Mouse (Mus musculus) embryonic facial prominence, embryonic 13.5 days (tissue): ENCODE measurements at regions not wholly inside any gene's neighbourhood (a gene's known extent, or its start where the extent isn't known, plus 50 kb on each side); places are given as distances from the start of the nearest gene placed in this dataset.

ENCODE experiments used
- ATAC-seq: fragments of 200-750 bp; cut with Nextera tagmentation; 2 replicates; pipeline ENCODE4 v1.8.0; 2017; ENCODE audit warnings: low read depth; ENCODE audit not compliant: insufficient number of reproducible peaks, insufficient read depth, low FRiP score, low TSS enrichment
- H3K27ac ChIP-seq: fragments of 300-500 bp; sonication (generic); 2 replicates; pipeline ENCODE4 v1.5.1; 2015; ENCODE audit warnings: moderate library complexity, mild to moderate bottlenecking, inconsistent platforms
- H3K27me3 ChIP-seq: fragments of 300-500 bp; sonication (generic); 2 replicates; pipeline ENCODE4 v1.6.1; 2015; ENCODE audit warnings: mild to moderate bottlenecking, inconsistent platforms
- H3K36me3 ChIP-seq: fragments of 300-500 bp; sonication (generic); 2 replicates; pipeline ENCODE4 v1.6.1; 2015; ENCODE audit warnings: mild to moderate bottlenecking, inconsistent platforms
- H3K4me1 ChIP-seq: fragments of 300-500 bp; sonication (generic); 2 replicates; pipeline ENCODE4 v1.6.1; 2015; ENCODE audit warnings: inconsistent platforms
- H3K4me2 ChIP-seq: fragments of 300-500 bp; sonication (generic); 2 replicates; pipeline ENCODE4 v1.6.1; 2015; ENCODE audit warnings: moderate library complexity, mild to moderate bottlenecking, inconsistent platforms
- H3K4me3 ChIP-seq: fragments of 300-500 bp; sonication (generic); 2 replicates; pipeline ENCODE4 v1.5.1; 2015; ENCODE audit warnings: mild to moderate bottlenecking, inconsistent platforms
- H3K9ac ChIP-seq: fragments of 300-500 bp; sonication (generic); 2 replicates; pipeline ENCODE4 v1.6.1; 2015; ENCODE audit warnings: mild to moderate bottlenecking, inconsistent platforms
- H3K9me3 ChIP-seq: fragments of 300-500 bp; sonication (generic); 2 replicates; pipeline ENCODE4 v1.6.1; 2016; ENCODE audit warnings: inconsistent platforms
- WGBS: fragments of 180-500 bp; shearing (Covaris S2); methylation state at CpG from one replicate; pipeline ENCODE4 v1.1.7; 2015; ENCODE audit warnings: mixed read lengths; 5-methylcytosine and 5-hydroxymethylcytosine counted together

DNA sequence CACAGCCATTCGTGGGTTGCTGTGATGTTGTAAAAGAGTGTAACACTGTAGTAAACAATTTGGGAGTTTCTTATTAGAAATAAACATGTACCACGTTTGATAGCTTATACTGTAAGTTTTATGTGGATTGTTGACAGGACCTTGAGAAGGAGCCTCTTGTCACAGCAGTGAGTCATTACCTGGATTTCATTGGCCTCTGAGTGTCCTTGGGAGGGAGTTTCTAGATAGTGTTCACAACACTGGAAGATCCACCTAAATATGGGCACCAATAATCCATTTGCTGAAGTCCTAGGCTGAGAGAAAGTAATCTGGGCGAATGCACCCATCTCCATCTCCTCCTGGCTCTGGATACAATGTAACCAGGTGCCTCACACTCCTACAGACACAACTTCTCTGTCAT lies 281.7 kb upstream of the Gadl1 start:
- Histone ChIP-seq H3K4me3 (no peak overlapping the region), H3K27ac (no peak overlapping the region), H3K4me1 (peaks cover 18% of the 10 kb centered on the region), H3K36me3 (no peaks in the 10 kb centered on the region), H3K4me2 (no peak overlapping the region), H3K9me3 (no peaks in the 10 kb centered on the region), H3K9ac (no peak overlapping the region), H3K27me3 (no peaks in the 10 kb centered on the region)
- ATAC-seq: no peak
- WGBS: 76% methylated on average over 3 of the region's 3 CpGs

DNA sequence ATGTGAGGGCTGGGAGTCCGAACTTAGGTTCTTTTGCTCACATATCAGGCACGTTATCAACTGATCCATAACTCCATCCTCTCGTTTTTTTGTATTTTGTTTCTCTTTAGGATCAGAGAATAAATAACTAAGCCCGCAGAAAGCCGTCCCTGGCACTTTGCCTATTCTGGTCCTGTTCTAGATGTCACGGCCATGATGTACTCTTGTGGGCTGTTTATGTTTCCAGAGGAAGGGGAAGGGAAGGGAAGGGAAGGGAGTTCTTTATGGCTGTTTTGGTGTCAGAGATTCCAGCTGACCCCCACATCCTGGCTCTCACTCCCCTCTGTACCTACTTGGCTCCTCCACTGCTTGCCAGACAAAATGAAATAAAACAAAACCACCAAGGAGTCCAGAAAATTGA lies 272.1 kb upstream of the Gadl1 start:
- no peaks in the 10 kb centered on the region for H3K27me3 ChIP-seq
- H3K4me1 ChIP-seq: peaks cover 9% of the 10 kb centered on the region
- H3K9ac ChIP-seq: no peak overlapping the region
- H3K9me3 ChIP-seq: no peaks in the 10 kb centered on the region
- no peak for ATAC-seq
- no peak overlapping the region for H3K27ac ChIP-seq
- H3K4me3 ChIP-seq: no peak overlapping the region
- WGBS: 74% methylated on average over 6 of the region's 6 CpGs
- no peak overlapping the region for H3K4me2 ChIP-seq
- H3K36me3 ChIP-seq: no peaks in the 10 kb centered on the region

GRCm38 (mm10) chr9:115640781-115641180 lies 268.5 kb upstream of the Gadl1 start:
- Histone ChIP-seq H3K27me3 (no peaks in the 10 kb centered on the region), H3K4me3 (no peak overlapping the region), H3K4me1 (0 out of 2 replicates have a peak, but pooled peaks cover 1% of the 10 kb centered on the region), H3K27ac (no peak overlapping the region), H3K9ac (no peak overlapping the region), H3K36me3 (no peaks in the 10 kb centered on the region), H3K4me2 (no peak overlapping the region), H3K9me3 (no peaks in the 10 kb centered on the region)
- no peak for ATAC-seq
- WGBS: 88% methylated on average over 2 of the region's 2 CpGs

DNA sequence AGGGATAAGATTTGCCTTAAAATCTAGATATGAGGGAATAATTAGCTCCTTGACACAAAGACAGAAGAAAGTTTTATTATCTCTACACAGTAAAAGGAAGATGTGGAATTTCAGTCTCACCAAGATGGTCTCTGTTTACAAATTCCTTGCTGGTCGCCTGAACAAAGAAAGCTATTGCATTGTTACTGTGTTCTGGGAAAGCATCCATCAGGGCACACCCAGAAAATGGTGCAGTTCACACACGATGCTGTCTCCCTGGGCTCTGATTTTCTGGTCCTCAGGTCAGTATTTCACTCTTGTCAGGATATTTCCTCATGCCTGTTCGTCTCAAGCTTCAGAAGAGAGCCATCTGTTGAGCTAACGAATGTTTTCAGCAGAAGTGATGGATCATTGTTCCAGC lies 267.2 kb upstream of the Gadl1 start:
- no peak for ATAC-seq

GRCm38 (mm10) chr9:115644953-115645352 lies 264.3 kb upstream of the Gadl1 start:
- Histone ChIP-seq H3K4me3 (no peak overlapping the region), H3K4me2 (no peak overlapping the region), H3K27me3 (no peaks in the 10 kb centered on the region), H3K36me3 (no peaks in the 10 kb centered on the region), H3K9ac (no peak overlapping the region), H3K4me1 (no peaks in the 10 kb centered on the region), H3K9me3 (no peaks in the 10 kb centered on the region), H3K27ac (no peak overlapping the region)
- 85% methylated on average over 9 of the region's 9 CpGs for WGBS
- ATAC-seq: no peak

More for the DNA sequence above, 267.2 kb upstream of the Gadl1 start:
- WGBS: 51% methylated on average over 4 of the region's 4 CpGs
- no peak overlapping the region for H3K27ac ChIP-seq
- H3K9me3 ChIP-seq: no peaks in the 10 kb centered on the region
- H3K9ac ChIP-seq: no peak overlapping the region
- no peaks in the 10 kb centered on the region for H3K27me3 ChIP-seq
- no peaks in the 10 kb centered on the region for H3K36me3 ChIP-seq
- no peaks in the 10 kb centered on the region for H3K4me1 ChIP-seq
- no peak overlapping the region for H3K4me3 ChIP-seq
- H3K4me2 ChIP-seq: no peak overlapping the region

- 58% methylated on average over 7 of the region's 7 CpGs for WGBS
- no peak overlapping the region for H3K4me2 ChIP-seq
- ATAC-seq: no peak
- H3K27ac ChIP-seq: no peak overlapping the region
- H3K9ac ChIP-seq: no peak overlapping the region
- H3K4me3 ChIP-seq: no peak overlapping the region
- no peaks in the 10 kb centered on the region for H3K4me1 ChIP-seq
- no peaks in the 10 kb centered on the region for H3K36me3 ChIP-seq
- no peaks in the 10 kb centered on the region for H3K27me3 ChIP-seq
- H3K9me3 ChIP-seq: no peaks in the 10 kb centered on the region; the same call in 1 of the 2 replicates
These were observed 263.0 kb upstream of the Gadl1 start for GRCm38 (mm10) chr9:115646226-115646625.

- Histone ChIP-seq H3K4me3 (no peak overlapping the region), H3K36me3 (no peaks in the 10 kb centered on the region), H3K9ac (no peak overlapping the region), H3K27me3 (no peaks in the 10 kb centered on the region), H3K4me2 (no peak overlapping the region), H3K9me3 (no peaks in the 10 kb centered on the region; the same call in 1 of the 2 replicates), H3K27ac (no peak overlapping the region), H3K4me1 (peaks cover 2% of the 10 kb centered on the region; the same call in 1 of the 2 replicates)
- 92% methylated on average over 2 of the region's 2 CpGs for WGBS
- no peak for ATAC-seq
These were observed 257.5 kb upstream of the Gadl1 start for GRCm38 (mm10) chr9:115651708-115652107.

GRCm38 (mm10) chr9:115653116-115653515 lies 256.1 kb upstream of the Gadl1 start:
- WGBS: 91% methylated on average over 5 of the region's 5 CpGs
- peaks cover 8% of the 10 kb centered on the region; the same call in 1 of the 2 replicates for H3K4me1 ChIP-seq
- H3K4me3 ChIP-seq: no peak overlapping the region
- no peak for ATAC-seq
- no peaks in the 10 kb centered on the region for H3K27me3 ChIP-seq
- H3K4me2 ChIP-seq: no peak overlapping the region
- H3K9ac ChIP-seq: no peak overlapping the region
- no peaks in the 10 kb centered on the region for H3K36me3 ChIP-seq
- H3K9me3 ChIP-seq: no peaks in the 10 kb centered on the region; the same call in 1 of the 2 replicates
- no peak overlapping the region for H3K27ac ChIP-seq

GRCm38 (mm10) chr9:115654933-115655332 lies 254.3 kb upstream of the Gadl1 start:
- H3K9ac ChIP-seq: no peak overlapping the region
- no peak overlapping the region for H3K4me3 ChIP-seq
- H3K9me3 ChIP-seq: no peaks in the 10 kb centered on the region; the same call in 1 of the 2 replicates
- no peak overlapping the region for H3K4me2 ChIP-seq
- 88% methylated on average over 6 of the region's 6 CpGs for WGBS
- H3K27me3 ChIP-seq: no peaks in the 10 kb centered on the region
- no peak for ATAC-seq
- peaks cover 8% of the 10 kb centered on the region; the same call in 1 of the 2 replicates for H3K4me1 ChIP-seq
- no peaks in the 10 kb centered on the region for H3K36me3 ChIP-seq
- H3K27ac ChIP-seq: no peak overlapping the region

DNA sequence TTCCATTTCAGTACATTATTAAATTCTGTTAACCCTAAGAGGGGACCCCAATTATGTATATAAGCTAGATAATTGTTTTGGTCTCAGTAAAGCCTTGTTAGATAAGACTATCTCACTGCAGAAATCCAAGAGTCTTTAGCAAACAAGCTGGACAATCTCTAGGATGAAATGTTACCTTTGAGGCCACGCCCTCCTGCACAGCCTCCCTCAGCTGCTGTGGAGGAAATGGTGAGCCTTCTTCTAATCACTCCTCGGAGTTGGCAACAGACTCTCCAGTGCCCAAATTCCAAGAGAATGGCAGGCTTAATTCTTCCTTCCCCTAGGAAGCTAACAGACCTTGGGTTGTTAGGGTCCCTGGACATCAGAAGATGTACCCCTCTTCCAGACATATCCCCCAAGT lies 252.7 kb upstream of the Gadl1 start:
- Histone ChIP-seq H3K27me3 (no peaks in the 10 kb centered on the region), H3K4me1 (peaks cover 8% of the 10 kb centered on the region; the same call in 1 of the 2 replicates), H3K4me3 (no peak overlapping the region), H3K9ac (no peak overlapping the region), H3K36me3 (no peaks in the 10 kb centered on the region), H3K27ac (no peak overlapping the region), H3K4me2 (no peak overlapping the region), H3K9me3 (no peaks in the 10 kb centered on the region)
- no peak for ATAC-seq
- 64% methylated on average over 2 of the region's 2 CpGs for WGBS

DNA sequence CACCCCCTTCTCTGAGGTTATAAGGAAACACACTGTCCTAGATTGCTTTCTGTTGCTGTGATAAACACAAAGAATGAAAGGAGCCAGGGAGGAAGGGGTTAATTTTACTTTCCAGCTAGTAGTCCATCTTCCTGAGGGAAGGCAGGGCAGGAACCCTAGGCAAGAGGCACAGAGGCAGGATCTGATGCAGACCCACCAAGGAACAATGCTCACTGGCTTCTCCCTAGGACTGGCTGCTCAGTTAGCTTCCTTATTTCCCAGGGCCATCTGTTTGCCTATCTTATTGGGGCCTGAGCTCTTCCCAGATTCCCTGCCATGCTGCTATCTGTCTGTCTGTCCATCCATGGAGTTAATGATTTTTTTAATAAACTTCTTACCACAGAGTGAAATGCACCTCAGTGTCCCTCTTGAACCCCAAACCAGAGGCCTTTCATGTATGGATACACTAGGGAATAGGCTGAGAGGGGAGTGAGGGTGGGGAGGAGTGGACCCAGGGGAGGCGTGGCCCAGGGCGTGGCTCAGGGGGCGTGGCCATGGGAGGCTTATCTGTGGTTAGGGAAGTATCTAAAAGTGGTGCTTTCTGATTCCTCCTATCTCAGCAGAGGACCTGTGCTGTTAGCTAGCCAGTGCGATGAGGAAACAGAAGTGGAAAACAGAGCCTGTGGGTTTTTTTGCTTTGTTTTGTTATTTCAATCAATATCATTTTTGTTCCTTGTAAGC lies 252.1 kb upstream of the Gadl1 start:
- Histone ChIP-seq H3K4me1 (peaks cover 8% of the 10 kb centered on the region; the same call in 1 of the 2 replicates), H3K4me2 (no peak overlapping the region), H3K27me3 (no peaks in the 10 kb centered on the region), H3K27ac (no peak overlapping the region), H3K36me3 (no peaks in the 10 kb centered on the region), H3K4me3 (no peak overlapping the region), H3K9ac (no peak overlapping the region), H3K9me3 (no peaks in the 10 kb centered on the region)
- WGBS: 53% methylated on average over 4 of the region's 4 CpGs
- ATAC-seq: no peak

DNA sequence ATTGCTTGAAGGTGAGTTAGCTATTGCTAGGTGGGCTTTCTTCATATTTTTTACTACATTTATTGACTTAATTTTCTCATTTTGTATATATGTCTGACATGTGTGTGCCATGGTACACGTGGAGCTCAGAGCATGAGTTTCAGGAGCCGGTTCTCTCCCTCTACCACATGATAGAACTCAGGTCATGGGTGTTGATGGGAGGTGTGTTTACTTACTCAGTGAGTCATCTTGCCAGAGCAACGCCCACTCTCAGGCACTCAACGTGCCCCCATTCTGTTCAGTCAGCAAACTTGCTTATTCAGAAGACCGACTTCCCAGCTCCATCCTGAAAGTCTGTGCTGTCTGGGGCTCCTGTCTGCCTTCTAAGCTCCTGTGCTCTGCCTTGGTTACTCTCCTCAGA lies 250.8 kb upstream of the Gadl1 start:
- 93% methylated on average over 5 of the region's 5 CpGs for WGBS

More for the DNA sequence above, 250.8 kb upstream of the Gadl1 start:
- Histone ChIP-seq H3K4me3 (no peak overlapping the region), H3K9me3 (no peaks in the 10 kb centered on the region), H3K4me2 (no peak overlapping the region), H3K27me3 (no peaks in the 10 kb centered on the region), H3K4me1 (peaks cover 8% of the 10 kb centered on the region; the same call in 1 of the 2 replicates), H3K27ac (no peak overlapping the region), H3K36me3 (no peaks in the 10 kb centered on the region), H3K9ac (no peak overlapping the region)
- no peak for ATAC-seq
